Mouse (Mus musculus): Measurements from ENCODE around the gene Il31.

Gene Il31

GRCm38 (mm10) chr5:123470784-123471400 is 18.4 kb downstream of the Il31 start:
- no peak for DNase-seq (ENCODE audit: low spot score)

- DNase-seq (ENCODE audit: low spot score): no peak
Observed at GRCm38 (mm10) chr5:123464638-123465037, 24.7 kb downstream of the Il31 start.

- DNase-seq (ENCODE audit: low spot score): no peak
Observed at GRCm38 (mm10) chr5:123461420-123461819, 27.9 kb downstream of the Il31 start.

GRCm38 (mm10) chr5:123451886-123452285 is 37.4 kb downstream of the Il31 start:
- DNase-seq (ENCODE audit: low spot score): no peak

- no peak for DNase-seq (ENCODE audit: low spot score)
Observed at GRCm38 (mm10) chr5:123444849-123445334, 44.4 kb downstream of the Il31 start.

GRCm38 (mm10) chr5:123444069-123444468 is 45.2 kb downstream of the Il31 start:
- DNase-seq (ENCODE audit: low spot score): peak; percentile 32

GRCm38 (mm10) chr5:123442283-123442682 is 47.0 kb downstream of the Il31 start:
- no peak for DNase-seq (ENCODE audit: low spot score)

- DNase-seq (ENCODE audit: low spot score): no peak
Observed at GRCm38 (mm10) chr5:123440664-123441063, 48.6 kb downstream of the Il31 start.

GRCm38 (mm10) chr5:123439941-123440340 is 49.3 kb downstream of the Il31 start:
- DNase-seq (ENCODE audit: low spot score): no peak

- no peak for DNase-seq (ENCODE audit: low spot score)
Observed at GRCm38 (mm10) chr5:123439312-123439711, 50.0 kb downstream of the Il31 start.

GRCm38 (mm10) chr5:123438381-123438780 is 50.9 kb downstream of the Il31 start:
- DNase-seq (ENCODE audit: low spot score): no peak

- no peak for DNase-seq (ENCODE audit: low spot score)
Observed at GRCm38 (mm10) chr5:123436780-123437175, 52.5 kb downstream of the Il31 start.

GRCm38 (mm10) chr5:123436071-123436779 is 53.1 kb downstream of the Il31 start:
- DNase-seq (ENCODE audit: low spot score): no peak

- no peak for DNase-seq (ENCODE audit: low spot score)
Observed at GRCm38 (mm10) chr5:123432305-123432874, 56.9 kb downstream of the Il31 start.

GRCm38 (mm10) chr5:123431524-123432304 is 57.6 kb downstream of the Il31 start:
- no peak for DNase-seq (ENCODE audit: low spot score)

Data from ovary, adult 18-20 months (tissue).